Mouse (Mus musculus): ENCODE measurements around the gene Wdr4.

Wdr4 gene

GRCm38 (mm10) chr17:31497726-31498125 lies 22.1 kb downstream of the Wdr4 start:
- DNase-seq (ENCODE audit: low spot score in 2 of 2): no peak

- DNase-seq (ENCODE audit: low spot score in 2 of 2): no peak
These were observed 24.8 kb downstream of the Wdr4 start for GRCm38 (mm10) chr17:31494989-31495388.

- DNase-seq (ENCODE audit: low spot score in 2 of 2): peak; percentile 46 to 71
These were observed 27.4 kb downstream of the Wdr4 start for GRCm38 (mm10) chr17:31492416-31492815.

GRCm38 (mm10) chr17:31491355-31491754 lies 28.4 kb downstream of the Wdr4 start:
- no peak for DNase-seq (ENCODE audit: low spot score in 2 of 2)

- DNase-seq (ENCODE audit: low spot score in 2 of 2): no peak
These were observed 32.2 kb downstream of the Wdr4 start for GRCm38 (mm10) chr17:31487433-31488060.

GRCm38 (mm10) chr17:31486616-31487198 lies 33.1 kb downstream of the Wdr4 start:
- DNase-seq (ENCODE audit: low spot score in 2 of 2): no peak

- no peak for DNase-seq (ENCODE audit: low spot score in 2 of 2)
These were observed 40.5 kb downstream of the Wdr4 start for GRCm38 (mm10) chr17:31479108-31479844.

GRCm38 (mm10) chr17:31478606-31479005 lies 41.2 kb downstream of the Wdr4 start:
- no peak for DNase-seq (ENCODE audit: low spot score in 2 of 2)

- DNase-seq (ENCODE audit: low spot score in 2 of 2): no peak
These were observed 45.4 kb downstream of the Wdr4 start for GRCm38 (mm10) chr17:31474388-31474787.

GRCm38 (mm10) chr17:31470766-31471418 lies 48.9 kb downstream of the Wdr4 start:
- no peak for DNase-seq (ENCODE audit: low spot score in 2 of 2)

GRCm38 (mm10) chr17:31468496-31468895 lies 51.3 kb downstream of the Wdr4 start:
- no peak for DNase-seq (ENCODE audit: low spot score in 2 of 2)

- no peak for DNase-seq (ENCODE audit: low spot score in 2 of 2)
These were observed 52.9 kb downstream of the Wdr4 start for GRCm38 (mm10) chr17:31466854-31467253.

- DNase-seq (ENCODE audit: low spot score in 2 of 2): no peak
These were observed 57.3 kb downstream of the Wdr4 start for GRCm38 (mm10) chr17:31462506-31462905.

GRCm38 (mm10) chr17:31460416-31460815 lies 59.4 kb downstream of the Wdr4 start:
- DNase-seq (ENCODE audit: low spot score in 2 of 2): no peak

GRCm38 (mm10) chr17:31456723-31457567 lies 62.8 kb downstream of the Wdr4 start:
- no peak for DNase-seq (ENCODE audit: low spot score in 2 of 2)

- no peak for DNase-seq (ENCODE audit: low spot score in 2 of 2)
These were observed 65.7 kb downstream of the Wdr4 start for GRCm38 (mm10) chr17:31454056-31454455.

GRCm38 (mm10) chr17:31453476-31453875 lies 66.3 kb downstream of the Wdr4 start:
- no peak for DNase-seq (ENCODE audit: low spot score in 2 of 2)

- no peak for DNase-seq (ENCODE audit: low spot score in 2 of 2)
These were observed 67.0 kb downstream of the Wdr4 start for GRCm38 (mm10) chr17:31452816-31453215.

GRCm38 (mm10) chr17:31451179-31451708 lies 68.5 kb downstream of the Wdr4 start:
- DNase-seq (ENCODE audit: low spot score in 2 of 2): no peak

GRCm38 (mm10) chr17:31450206-31450605 lies 69.6 kb downstream of the Wdr4 start:
- DNase-seq (ENCODE audit: low spot score in 2 of 2): no peak

GRCm38 (mm10) chr17:31448519-31448918 lies 71.3 kb downstream of the Wdr4 start:
- no peak for DNase-seq (ENCODE audit: low spot score in 2 of 2)
